Mouse (Mus musculus) layer of hippocampus, postnatal 36 days (tissue): ENCODE data around the gene Foxa1. TPM values are rescaled to one million over a fixed set of nuclear protein-coding genes. Genes with fewer than 3 reads are reported as not detected.

Source experiments
- DNase-seq, 2 experiments: peaks; one replicate each; pipeline ENCODE4 v3.0.0; 2022
- total RNA-seq, 2 experiments: library from RNA; stranded (reverse); gene quantifications; 2 replicates each; pipeline ENCODE4 v1.2.3; 2021

The Foxa1 gene
- not detected for total RNA-seq

DNA sequence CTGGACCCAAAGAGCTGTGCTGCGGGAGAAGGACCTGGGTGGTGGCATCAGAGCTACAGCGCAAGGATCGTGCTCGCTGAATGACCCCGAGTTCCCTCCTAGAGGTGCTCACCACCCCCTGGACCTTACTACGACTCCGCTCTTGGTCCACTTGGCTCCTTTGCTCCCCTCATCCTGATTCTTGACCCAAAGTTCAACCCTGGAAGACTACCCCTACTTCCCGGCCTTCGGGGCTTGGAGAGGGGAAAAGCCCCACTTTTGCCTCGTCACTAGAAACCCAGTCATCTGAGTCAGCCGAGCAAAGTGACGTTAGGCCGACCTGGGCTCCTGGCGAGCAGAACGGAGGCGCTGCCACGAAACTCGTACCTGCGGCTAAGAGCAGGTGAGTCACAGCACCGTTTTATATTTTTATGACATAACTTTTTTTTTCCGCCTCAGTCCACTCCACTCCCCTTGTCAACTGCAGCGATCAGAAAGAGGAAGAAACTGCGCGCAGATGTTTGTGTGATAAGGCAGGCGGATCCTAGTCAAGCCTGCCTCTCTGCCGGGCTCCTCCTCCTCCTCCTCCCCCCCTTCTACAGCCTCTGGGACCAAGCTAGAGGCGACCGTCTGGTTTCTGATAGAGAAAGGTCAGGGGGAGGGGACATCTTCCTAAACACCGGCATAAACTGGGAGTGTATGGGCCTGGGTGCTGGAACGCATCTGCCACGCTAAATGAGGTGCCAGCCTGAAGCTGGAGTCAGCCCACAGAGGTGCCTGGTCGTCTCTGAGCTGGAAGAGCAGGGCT is at the start of gene Foxa1:
TSS of gene Foxa1 (minus strand) at position 502 of the 787 bp plus-strand sequence.
- no peak for DNase-seq

DNA sequence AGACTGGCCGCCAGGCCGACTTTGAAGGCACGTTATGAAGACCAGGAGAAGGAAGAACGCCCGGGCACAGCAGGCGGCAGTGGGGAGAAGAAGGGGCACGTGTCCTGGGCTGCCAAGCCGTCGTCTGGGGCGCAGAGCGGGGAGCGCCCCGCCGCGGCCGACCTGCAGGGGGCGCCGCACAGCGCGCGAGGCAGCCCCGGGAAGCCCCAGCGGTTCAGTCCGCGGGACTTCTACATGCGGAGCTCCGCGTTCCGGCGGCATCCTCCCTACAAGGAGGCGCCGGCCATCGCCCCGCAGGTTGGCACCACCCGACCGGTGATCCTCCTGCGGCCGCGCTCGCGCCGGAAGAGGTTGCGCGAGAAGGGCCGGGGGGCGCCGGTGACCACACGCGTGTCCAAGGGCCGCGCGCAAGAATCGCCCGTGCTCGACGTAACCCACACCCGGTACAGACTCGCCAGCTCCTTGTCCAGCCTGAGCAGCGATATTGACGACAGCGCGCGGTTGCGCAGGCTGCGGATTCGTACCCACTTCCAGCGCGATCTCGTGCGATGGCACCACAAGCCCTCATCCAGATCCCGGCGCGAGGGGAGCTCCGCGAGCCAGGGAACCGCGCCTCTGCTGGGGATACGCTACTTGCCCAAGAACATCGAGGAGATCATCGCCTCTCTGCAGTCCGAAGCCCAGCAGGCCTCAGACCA is 29.4 kb upstream of the Foxa1 start:
- DNase-seq, result peak; percentile 14 to 19

DNA sequence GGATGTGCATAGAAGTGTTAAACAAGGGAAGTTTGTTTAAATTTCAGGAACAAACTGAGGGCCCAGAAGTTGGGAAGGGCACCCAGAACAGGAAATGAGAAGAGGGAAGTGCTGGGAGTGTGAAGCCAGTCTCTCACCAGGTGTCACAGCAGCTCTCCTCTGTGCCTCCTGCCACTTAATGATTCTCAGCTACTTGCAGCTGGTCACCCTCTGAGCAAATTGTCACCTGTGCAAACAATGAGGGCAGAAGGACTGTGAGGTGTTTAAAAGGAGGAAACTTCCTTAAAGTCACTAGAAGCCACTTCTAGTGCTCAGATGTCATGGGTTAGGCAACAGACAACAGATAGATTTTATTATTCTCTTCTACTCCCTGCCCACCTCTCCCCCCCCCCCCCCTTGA is 25.7 kb upstream of the Foxa1 start:
- no peak for DNase-seq

DNA sequence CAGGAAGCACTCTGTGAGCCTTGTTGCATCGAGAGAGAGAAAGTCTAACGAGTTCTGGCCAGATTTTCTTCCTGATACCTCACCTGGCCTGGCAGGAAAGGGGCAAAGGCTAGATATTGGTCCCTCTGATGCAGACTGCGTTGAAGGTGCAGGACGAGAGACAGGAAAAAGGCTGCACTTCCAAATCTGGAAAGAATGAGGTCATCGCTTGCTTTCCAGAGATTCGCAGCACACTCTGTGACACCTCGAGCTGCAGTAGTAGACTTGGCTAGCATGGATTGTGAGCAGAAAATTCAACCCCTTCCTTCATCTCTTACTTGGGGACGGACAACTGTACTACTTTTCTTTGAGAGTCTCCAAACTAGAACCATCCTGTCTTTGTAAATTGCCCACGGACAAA is 25.1 kb upstream of the Foxa1 start:
- DNase-seq, result no peak

- no peak for DNase-seq
Measured at GRCm38 (mm10) chr12:57563909-57564308, 17.2 kb upstream of the Foxa1 start, which contains the start of gene Ttc6. Ttc6 (plus strand) TSS chr12:57564113.

DNA sequence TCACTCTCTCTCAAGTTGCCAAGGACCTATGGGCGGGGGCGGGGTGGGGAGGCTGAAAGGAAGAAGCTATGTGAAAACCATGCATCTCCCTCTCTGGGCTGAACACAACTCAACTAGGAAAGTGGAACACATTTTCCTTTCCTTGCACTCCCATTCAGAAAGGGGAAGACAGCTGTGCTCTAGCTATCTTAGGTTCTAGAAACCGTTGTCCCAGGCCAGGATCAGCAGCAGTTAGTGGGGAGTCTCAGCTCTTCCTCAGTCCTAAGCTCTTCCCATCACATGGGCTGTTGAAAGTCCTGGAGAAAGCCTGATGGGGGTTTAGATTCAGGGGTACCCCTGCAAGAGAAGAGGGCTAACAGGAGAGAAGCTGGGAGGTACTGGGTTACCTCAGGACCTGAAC is 7.4 kb upstream of the Foxa1 start:
- DNase-seq, result no peak

- no peak for DNase-seq
Measured at GRCm38 (mm10) chr12:57552286-57552685, 5.6 kb upstream of the Foxa1 start.

DNA sequence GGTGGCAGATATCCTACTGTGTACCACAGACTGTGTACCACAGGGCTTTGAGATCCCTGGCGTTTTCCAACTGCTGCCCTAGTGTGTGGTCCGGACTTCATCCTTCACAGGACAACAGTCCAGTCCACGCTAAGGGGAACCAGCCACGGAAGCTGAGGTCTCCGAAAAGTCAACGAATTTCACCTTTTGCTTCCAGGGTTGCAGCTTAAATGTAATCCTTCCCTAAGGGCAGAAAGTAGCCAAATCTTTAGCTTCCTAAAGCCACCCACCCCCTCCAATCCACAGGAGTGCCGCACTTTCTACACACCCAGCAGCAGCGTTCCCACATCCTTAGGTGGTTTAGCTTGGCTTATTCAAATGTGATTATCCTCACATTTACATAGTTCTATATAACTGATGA is 4.2 kb upstream of the Foxa1 start:
- DNase-seq, result no peak

GRCm38 (mm10) chr12:57550181-57550808 is 3.6 kb upstream of the Foxa1 start:
- no peak for DNase-seq

DNA sequence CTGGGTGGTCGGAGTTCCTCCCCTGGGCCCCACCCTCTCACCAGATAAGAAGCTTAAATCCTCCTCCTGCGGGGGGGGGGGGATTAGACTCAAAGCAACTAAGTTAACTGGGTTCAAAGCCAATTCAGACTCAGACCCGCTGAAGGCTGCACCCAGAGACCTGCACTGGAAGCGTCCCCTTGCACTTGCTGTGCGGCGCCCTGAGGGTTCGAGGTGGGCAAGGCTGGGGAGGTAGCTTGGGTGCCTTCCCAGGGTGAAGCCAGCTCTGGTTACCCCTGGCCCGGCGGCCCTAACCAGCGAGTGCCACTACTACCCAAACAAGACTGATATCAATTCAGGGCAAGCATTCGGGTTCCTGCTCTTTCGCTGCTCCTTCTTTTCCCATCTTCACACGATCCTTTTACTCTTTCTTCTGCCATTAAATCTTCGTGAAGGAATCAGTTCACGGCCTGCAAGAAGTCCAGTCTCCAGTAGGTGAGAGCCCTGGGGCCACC is 3.0 kb upstream of the Foxa1 start:
- DNase-seq, result no peak

- no peak for DNase-seq
Measured at GRCm38 (mm10) chr12:57548981-57549666, 2.4 kb upstream of the Foxa1 start.

GRCm38 (mm10) chr12:57548352-57548980 is 1.8 kb upstream of the Foxa1 start:
- DNase-seq, result no peak

DNA sequence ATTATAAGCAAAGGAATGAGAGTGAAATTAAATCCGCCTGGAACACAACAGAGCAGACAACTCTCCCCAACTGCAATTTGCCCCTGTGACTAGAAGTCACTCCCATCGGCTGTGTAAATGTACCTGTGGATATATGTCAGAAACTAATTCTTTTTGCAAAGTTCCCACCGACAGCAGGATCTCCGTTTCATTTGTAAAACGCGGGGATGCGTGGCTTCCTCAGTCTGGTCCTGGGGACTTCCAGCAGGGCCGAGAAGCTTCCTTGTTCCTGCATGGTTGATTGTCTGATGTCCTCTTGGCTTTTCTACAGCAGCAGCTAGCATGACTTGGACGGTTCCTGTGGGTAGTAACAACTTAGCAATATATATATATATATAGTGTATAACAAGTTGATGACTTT is 1.2 kb upstream of the Foxa1 start:
- DNase-seq, result no peak

GRCm38 (mm10) chr12:57545371-57546241 is 1.1 kb downstream of the Foxa1 start:
- no peak for DNase-seq

DNA sequence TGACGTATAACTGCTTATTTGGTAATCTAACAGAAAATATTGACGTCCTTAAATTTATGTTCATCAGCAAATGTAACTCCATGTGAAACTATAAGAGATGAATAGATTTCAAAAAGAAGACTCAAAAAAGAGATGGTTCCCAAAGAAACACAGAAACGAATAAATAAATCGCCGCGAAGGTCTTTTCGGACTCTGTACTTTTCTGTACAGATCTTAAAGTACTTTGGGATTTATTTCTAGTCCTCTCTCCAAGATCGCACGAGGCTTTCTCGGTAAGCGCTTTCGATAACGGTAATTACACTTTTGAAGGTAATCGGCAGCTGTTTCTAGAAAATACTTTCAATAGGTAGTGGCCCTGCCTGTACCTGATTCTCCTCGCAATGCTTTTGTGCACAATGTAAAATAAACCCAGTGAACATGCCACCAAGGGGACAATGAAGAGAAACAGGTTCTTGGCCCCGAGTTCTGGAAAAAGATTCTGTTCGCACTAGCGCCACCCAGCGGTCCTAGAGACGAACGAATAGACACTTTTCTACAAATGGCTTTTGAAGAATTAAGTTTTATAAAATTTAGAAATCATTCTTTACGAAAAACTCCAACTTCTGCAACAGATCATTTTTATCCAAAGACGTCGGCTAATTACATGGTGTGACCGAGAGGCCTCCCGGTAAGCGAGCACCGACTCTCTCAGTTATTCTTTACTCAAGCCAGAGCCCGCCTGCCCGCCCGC is 1.9 kb downstream of the Foxa1 start:
- DNase-seq, result no peak

- no peak for DNase-seq
Measured at GRCm38 (mm10) chr12:57543627-57543991, 3.1 kb downstream of the Foxa1 start.

DNA sequence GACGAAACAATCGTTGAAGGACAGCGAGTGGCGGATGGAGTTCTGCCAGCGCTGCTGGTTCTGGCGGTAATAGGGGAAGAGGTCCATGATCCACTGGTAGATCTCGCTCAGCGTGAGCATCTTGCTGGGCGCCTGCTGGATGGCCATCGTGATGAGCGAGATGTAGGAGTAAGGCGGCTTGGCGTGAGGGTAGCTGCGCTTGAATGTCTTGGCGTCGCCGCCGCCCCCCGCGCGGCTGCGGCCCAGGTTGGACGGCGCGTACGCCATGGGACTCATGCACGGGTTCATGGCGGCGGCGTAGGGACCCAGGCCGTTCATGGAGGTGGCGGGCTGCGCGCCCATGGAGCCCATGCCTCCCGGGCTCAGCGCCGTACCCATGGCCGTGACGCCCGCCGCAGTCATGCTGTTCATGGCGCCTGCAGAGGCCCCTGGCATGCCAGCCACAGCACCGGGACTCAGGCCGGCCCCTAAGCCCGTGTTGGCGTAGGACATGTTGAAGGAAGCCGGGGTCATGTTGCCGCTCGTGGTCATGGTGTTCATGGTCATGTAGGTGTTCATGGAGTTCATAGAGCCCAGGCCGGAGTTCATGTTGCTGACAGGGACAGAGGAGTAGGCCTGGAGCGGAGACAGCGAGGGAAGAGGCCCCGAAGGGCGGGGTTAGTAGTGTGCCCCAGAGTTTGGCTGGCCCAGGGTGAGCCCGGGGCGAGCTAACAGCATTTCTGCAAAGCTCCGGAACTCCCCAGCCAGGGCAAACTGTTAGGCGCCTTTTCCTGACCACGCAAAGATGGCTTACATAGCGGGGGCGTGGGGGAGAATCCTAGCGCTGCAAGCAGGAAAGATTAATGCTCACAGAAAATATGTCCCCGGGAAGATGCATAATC is 3.7 kb downstream of the Foxa1 start:
- DNase-seq, result no peak

GRCm38 (mm10) chr12:57541931-57542745 is 4.6 kb downstream of the Foxa1 start:
- no peak for DNase-seq

DNA sequence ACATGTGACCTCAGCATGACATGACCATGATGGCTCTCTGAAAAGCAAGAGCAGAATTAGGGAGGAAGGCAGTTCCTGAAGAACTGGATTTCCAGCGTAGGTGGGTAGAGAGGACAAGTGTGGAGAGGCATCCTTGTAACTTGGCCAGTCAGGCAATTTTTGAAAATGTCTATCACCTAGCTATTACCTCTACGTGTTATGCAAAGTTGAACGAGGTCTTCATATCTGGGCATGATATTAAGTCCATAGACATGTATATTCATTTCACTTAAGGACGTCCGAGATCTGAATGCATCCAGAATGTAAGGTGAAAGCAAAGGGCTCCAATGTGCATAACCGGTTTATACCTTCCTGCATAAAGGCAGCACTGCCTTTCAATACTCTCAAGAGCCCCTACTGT is 5.6 kb downstream of the Foxa1 start:
- no peak for DNase-seq
